In genomic region chr11:25901666-25902065, GRCm38 (mm10) we compare ENCODE assay signal across 8 mouse cellular contexts.
"Had no signal": no experiment of that assay in that cellular context is flagged by ENCODE, and none has a peak within 500 bp of the region (broad histone marks: within the 10 kb centered on the region; RNA-seq: fewer than 3 reads in every experiment).

No protein-coding gene starts in this region.

- DNase-seq: lung, adult 18-20 months; lung, postnatal 10 days; lung, postnatal 36 days; right cerebral cortex, postnatal 14 days; spleen, adult 18-20 months; thymus, adult 18-20 months; thymus, postnatal 14 days; thymus, postnatal 36 days had no signal
